Mouse (Mus musculus): ENCODE data around the gene Slc37a4. TPM values are rescaled to one million over a fixed set of nuclear protein-coding genes. Genes with fewer than 3 reads are reported as not detected.

The Slc37a4 gene
- total RNA-seq (2023): 12.8 TPM

GRCm38 (mm10) chr9:44396684-44397411 is at the start of gene Slc37a4:
Slc37a4 (plus strand) TSS chr9:44396852.

GRCm38 (mm10) chr9:44361190-44361917 is 35.3 kb upstream of the Slc37a4 start, which contains the start of gene Vps11:
Vps11 (minus strand) TSS chr9:44361670.

GRCm38 (mm10) chr9:44379054-44379834 is 17.4 kb upstream of the Slc37a4 start, which contains the start of gene Hyou1:
Hyou1 (plus strand) TSS chr9:44379490.

GRCm38 (mm10) chr9:44406906-44407751 is 10.5 kb downstream of the Slc37a4 start, which contains the start of the genes Rps25 and Trappc4:
Rps25 (plus strand) TSS chr9:44407139.
Trappc4 (minus strand) TSS chr9:44407600.

GRCm38 (mm10) chr9:44418519-44419385 is 22.1 kb downstream of the Slc37a4 start, which contains the start of gene Ccdc84:
Ccdc84 (minus strand) TSS chr9:44418569.

GRCm38 (mm10) chr9:44440961-44441360 is 44.3 kb downstream of the Slc37a4 start, which contains the start of gene Foxr1:
Foxr1 (minus strand) TSS chr9:44441136.

Other genes with a start within 250 kb of the Slc37a4 start
- 154 TPM for gene Cbl, start 162.8 kb upstream of the Slc37a4 start, total RNA-seq (2023)
- not detected for gene Ccdc153, start 156.2 kb upstream of the Slc37a4 start, total RNA-seq (2023)
- not detected for gene Pdzd3, start 145.4 kb upstream of the Slc37a4 start, total RNA-seq (2023)
- 5.8 TPM for gene Nlrx1, start 128.3 kb upstream of the Slc37a4 start, total RNA-seq (2023)
- gene Abcg4, start 108.2 kb upstream of the Slc37a4 start, total RNA-seq (2023): 0.24 TPM
- 55.6 TPM for gene Hinfp, start 91.2 kb upstream of the Slc37a4 start, total RNA-seq (2023)
- gene C2cd2l, start 76.6 kb upstream of the Slc37a4 start, total RNA-seq (2023): 22.2 TPM
- gene Dpagt1, start 70.8 kb upstream of the Slc37a4 start, total RNA-seq (2023): 8.9 TPM
- 36.3 TPM for gene H2afx, start 62.2 kb upstream of the Slc37a4 start, total RNA-seq (2023)
- gene Hmbs, start 52.6 kb upstream of the Slc37a4 start, total RNA-seq (2023): 13.8 TPM
- 53.0 TPM for gene Vps11, start 35.2 kb upstream of the Slc37a4 start, total RNA-seq (2023)
- gene Hyou1, start 17.4 kb upstream of the Slc37a4 start, total RNA-seq (2023): 55.7 TPM
- 3,014 TPM for gene Rps25, start 10.3 kb downstream of the Slc37a4 start, total RNA-seq (2023)
- gene Trappc4, start 10.7 kb downstream of the Slc37a4 start, total RNA-seq (2023): 42.5 TPM
- gene Ccdc84, start 21.7 kb downstream of the Slc37a4 start, total RNA-seq (2023): 37.9 TPM
- not detected for gene Foxr1, start 44.3 kb downstream of the Slc37a4 start, total RNA-seq (2023)
- gene Upk2, start 58.1 kb downstream of the Slc37a4 start, total RNA-seq (2023): not detected
- gene Bcl9l, start 86.0 kb downstream of the Slc37a4 start, total RNA-seq (2023): 251 TPM
- 19.7 TPM for gene Cxcr5, start 165.0 kb downstream of the Slc37a4 start, total RNA-seq (2023)
- gene Ddx6, start 208.0 kb downstream of the Slc37a4 start, total RNA-seq (2023): 229 TPM